Mouse (Mus musculus) ES-CJ7 (cell line): ENCODE data around the gene 9030025P20Rik.
A peak's percentile ranks its signal among the peaks of the same experiment; 100 is the strongest.
"Not testable (repeated sequence)": the region's sequence is repeated elsewhere in the genome, so short reads cannot be mapped to it uniquely, and the experiment has no call there.

Source experiments
- DNase-seq: peaks from one replicate; pipeline ENCODE4 v3.0.0; 2011; ENCODE audit warnings: low read depth, low spot score

The 9030025P20Rik gene

DNA sequence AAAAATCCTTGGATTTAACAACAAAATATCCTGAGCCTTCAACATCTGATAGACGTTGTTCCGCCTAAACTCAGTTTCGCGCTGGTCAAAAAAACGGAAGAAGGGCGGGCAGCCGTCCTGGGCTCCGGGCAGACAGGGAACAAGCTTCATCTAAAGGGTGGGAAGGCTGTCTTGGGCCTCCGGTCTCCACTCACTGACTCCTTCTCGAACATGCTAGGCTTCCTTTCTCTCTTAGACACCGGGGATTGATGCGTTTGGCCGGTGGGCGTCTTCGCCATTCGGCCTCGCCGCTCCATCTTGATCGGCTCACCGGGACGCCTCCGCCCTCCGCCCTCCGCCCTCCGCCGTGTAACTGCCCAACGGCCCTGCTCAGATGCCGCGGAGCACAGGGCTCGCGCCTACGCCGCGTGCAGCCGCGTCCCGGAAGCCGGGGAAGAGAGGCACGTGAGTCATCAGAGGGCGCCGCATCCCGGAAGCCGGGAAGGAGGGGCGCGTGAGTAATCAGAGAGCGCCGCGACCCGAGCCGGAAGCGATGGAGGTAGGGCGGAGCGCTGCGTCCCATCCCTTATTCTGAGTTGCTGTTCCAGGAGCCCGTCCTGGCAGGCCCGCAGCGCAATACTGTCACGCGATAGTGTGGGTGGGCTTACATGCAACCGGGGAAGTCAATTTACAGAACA lies at the start of gene 9030025P20Rik, which contains the start of gene Gm3417:
Gene 9030025P20Rik (plus strand): TSS at position 107 of the 677 bp plus-strand sequence.
Gene Gm3417 (minus strand): TSS at position 429 of the 677 bp plus-strand sequence.
- not testable (repeated sequence) for DNase-seq

DNA sequence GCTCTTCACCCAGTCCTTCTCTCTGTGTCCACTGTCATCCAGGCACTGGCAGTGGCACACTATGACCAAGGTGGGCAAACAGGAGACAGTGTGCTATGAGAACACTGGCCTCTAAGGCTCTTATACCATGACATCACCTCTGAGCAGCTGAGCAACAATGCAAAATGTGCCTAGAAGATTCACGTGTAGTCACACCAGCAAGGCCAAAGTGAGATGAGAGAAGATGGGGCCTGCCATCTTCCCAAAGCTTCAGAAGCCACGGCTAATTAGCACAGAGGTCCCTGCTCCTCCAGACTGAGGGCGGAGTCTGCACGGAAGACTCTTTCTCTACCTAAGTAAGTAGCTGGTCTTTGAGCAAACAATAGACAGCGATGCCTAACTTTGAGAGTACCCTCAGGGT lies 49.6 kb upstream of the 9030025P20Rik start:
- no peak for DNase-seq

DNA sequence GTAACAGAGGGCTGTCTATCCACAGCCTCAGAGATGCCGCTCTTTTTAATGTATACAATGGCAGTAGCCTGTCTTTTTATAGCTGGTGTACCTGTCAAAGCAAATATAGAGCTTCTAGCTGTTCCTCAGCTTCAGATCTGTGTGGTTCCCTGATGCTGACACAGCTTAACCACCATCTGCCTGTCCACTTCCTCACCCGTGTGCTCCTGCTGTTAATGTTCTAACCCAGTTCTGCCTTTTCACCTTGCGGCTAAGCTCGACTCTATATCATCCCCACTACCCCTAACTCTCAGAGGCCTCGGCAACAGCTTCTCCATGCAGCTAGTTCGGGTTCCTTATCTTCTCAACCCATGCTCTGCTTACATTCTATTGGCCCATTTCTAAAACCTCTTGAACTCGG lies 47.6 kb upstream of the 9030025P20Rik start:
- DNase-seq: no peak

DNA sequence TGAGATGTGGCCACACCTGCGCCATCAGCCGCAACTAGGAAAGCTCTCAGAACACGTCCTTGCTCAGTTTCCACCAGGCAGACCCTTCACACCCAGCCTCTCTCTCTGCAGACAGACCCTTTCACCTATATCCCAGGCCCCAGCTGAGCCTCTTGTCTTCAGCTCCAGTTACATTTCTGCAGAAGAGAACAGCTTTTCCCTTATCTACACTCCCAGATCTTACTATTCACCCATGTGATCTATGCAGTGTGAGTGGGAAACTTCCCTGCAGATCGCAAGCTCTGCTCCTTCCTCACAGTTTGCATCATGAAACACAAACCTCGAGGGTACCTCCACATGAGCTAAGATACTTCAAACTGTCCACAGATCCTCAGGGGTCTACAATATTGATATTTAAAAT lies 46.8 kb upstream of the 9030025P20Rik start:
- DNase-seq: no peak

GRCm38 (mm10) chr17:14935280-14935679 lies 43.0 kb upstream of the 9030025P20Rik start:
- peak; percentile 59 for DNase-seq

- DNase-seq: no peak
These were observed 42.2 kb upstream of the 9030025P20Rik start for GRCm38 (mm10) chr17:14935841-14936605.

- DNase-seq: not testable (repeated sequence)
These were observed 36.1 kb upstream of the 9030025P20Rik start for GRCm38 (mm10) chr17:14942181-14942580.

- DNase-seq: peak; percentile 98
These were observed 35.1 kb upstream of the 9030025P20Rik start, which contains the start of the genes Wdr27 and 1600012H06Rik for GRCm38 (mm10) chr17:14943009-14943728. Wdr27 (minus strand) TSS chr17:14943158. 1600012H06Rik (plus strand) TSS chr17:14943184.

- peak; percentile 17 for DNase-seq
These were observed 34.6 kb upstream of the 9030025P20Rik start for GRCm38 (mm10) chr17:14943729-14944059.

- DNase-seq: no peak
These were observed 33.7 kb upstream of the 9030025P20Rik start for GRCm38 (mm10) chr17:14944551-14944950.

DNA sequence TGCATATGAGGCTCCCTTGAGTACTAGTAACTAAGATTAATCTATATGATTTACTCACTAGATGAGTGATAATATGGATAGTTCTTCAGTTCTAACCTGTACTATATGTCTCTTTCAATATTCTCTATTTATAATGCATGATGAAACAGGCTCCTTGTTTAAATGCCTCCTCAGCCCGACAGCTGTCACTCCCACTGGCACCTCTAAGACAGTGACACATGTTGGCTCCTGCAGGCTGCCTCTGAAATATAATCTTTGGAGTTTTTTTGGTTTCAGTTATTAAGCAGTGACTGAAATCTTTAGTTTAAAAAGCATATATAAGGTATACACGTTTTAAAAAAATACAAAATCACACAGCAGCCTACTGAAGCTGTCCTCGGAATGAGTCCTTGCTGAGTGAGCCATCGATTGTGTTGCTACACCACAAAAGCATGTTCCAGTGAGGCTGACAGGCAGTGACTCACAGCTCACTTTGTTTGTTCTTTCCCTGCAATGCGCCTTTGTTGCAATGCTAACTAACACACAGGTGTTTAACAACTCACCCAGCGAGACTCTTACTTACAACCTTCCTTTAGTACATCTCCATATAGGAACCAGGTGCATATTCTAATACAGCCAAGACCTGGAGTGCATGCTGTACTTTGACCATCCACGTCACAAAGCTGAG lies 29.0 kb upstream of the 9030025P20Rik start:
- DNase-seq: no peak

DNA sequence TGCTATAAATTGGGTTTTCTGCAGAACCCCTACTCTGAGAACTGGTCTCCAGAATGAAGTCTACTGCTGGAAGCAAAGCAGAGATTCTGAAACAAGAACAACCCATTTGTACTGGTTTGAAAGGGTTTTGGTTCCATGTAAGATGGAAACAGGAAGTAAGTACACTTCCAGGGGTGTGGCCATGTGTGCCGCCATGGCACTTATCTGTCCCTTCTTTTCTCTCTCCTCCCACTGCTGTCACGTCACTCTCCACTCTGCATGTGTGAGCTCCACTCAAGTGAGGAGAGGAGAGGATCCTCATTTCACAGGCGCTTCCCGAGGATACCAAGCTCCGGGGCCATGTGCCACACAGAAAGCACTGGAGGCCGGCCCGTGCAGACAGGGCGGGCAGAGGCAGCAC lies 24.8 kb upstream of the 9030025P20Rik start:
- peak; percentile 25 for DNase-seq

- no peak for DNase-seq
These were observed 19.5 kb upstream of the 9030025P20Rik start for GRCm38 (mm10) chr17:14958686-14959327.

DNA sequence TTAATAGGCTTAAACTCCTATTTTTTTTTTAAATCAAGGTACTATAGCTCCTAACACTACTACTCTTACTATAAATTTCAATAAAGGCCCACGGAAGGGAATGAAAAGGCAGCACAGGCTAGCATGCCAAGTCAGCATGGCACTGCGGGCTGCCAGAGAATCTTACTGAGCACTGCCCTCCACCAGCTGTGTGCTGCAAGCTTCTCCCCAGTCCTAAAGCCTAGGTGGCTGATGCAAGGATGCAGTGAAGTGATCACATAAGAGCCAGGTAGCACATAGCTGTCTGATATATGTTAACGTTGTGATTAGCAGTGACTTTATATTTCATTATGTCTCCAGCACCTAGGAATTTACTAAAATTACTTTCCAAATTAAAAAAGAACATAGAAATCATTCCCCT lies 18.3 kb upstream of the 9030025P20Rik start:
- no peak for DNase-seq

DNA sequence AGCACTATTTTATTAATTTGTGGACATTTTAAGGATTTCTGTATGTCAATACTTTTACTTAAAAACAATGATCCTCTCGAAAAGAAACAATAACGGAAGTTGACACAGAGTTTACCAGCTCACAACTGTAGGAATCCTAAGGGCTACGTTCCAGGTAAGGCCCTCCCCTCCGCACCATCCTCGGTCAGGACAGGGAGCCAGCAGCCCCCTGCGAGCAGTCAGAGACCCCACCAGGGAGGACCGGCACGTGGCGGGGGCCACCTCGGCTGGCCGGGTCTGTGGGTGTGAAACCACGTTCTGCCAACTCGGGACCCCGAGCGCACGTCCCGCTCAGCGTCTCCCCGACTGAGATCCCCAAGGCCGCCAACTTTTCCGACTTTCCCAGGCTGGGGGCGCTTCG lies 17.7 kb upstream of the 9030025P20Rik start:
- DNase-seq: no peak

- not testable (repeated sequence) for DNase-seq
These were observed 17.2 kb upstream of the 9030025P20Rik start, which contains the start of gene Phf10 for GRCm38 (mm10) chr17:14960951-14961556. Phf10 (minus strand) TSS chr17:14961273.

- not testable (repeated sequence) for DNase-seq
These were observed 16.6 kb upstream of the 9030025P20Rik start for GRCm38 (mm10) chr17:14961557-14962154.

- DNase-seq: not testable (repeated sequence)
These were observed 9.8 kb upstream of the 9030025P20Rik start for GRCm38 (mm10) chr17:14968373-14968913.

DNA sequence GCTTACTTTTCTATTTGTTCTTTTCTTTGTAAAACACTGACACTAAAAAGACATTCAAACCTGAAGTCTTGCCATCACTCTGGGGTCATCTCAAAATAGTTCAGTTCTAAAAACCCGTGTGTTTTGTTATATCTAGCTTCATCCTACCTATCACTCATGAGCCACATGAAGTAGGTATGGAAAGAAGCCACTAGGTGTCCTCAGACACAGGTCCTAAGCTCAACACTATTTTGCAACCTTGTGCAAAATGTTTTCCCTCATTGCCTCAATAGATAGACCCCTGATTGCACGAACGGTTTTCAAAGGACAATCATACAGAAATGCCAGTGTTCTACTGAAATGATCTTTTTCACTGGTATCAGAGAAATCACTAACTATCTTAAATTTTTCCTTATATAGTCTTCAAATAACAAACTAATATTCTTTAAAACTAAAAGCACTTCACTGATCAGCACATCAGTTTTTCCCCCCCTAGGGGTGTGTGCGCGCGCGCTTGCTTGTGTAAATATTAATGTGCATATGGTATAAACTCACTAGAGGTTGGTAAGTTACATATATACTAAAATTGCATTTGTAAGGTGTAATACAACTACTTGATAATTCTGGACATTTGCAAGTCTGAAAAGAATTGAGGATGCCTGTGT lies 428 bp upstream of the 9030025P20Rik start:
- DNase-seq: not testable (repeated sequence)
